In the genomic region with DNA sequence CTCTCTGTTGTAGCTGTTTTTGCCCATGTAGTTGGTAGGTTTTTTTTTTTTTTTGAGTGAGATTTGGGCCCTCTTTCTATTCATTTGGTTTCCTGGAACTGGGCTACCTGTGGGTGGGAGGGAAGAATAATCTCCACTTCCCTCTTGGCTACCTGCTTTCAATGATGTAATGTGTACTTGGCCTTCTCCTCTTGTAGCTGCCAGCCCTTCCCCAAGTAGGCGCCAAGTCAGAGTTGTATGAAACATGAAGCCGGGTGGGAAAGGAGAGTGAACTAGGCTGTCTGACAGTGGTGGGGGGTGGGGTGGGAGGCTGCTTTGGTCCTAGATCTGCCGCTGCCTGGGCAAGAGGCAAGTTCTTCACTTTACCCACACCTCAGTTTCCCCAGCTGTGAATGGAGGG, we compare ENCODE assay signal across 30 mouse cellular contexts. TPM values are rescaled to one million over a fixed set of nuclear protein-coding genes. Genes with fewer than 3 reads are reported as not detected.
DNase-seq lines count a peak whose midpoint lies in the region; ATAC-seq and TF ChIP-seq lines count a peak whose summit lies in the region.
"Had no signal": no experiment of that assay in that cellular context is flagged by ENCODE, and none has a peak within 500 bp of the region (broad histone marks: within the 10 kb centered on the region; RNA-seq: fewer than 3 reads in every experiment).

No protein-coding gene starts in this region.

- no peak for TF ChIP-seq CTCF in liver, adult 2 months (IDR thresholded peaks at IDR 0.05; ENCODE audit: low read depth, low read length)

- WGBS in liver, adult 2 months = 46% methylated on average over 3 of the region's 3 CpGs
- 78% methylated on average over 3 of the region's 3 CpGs for WGBS in midbrain, embryonic 11.5 days
- WGBS in midbrain, embryonic 15.5 days = 76% methylated on average over 3 of the region's 3 CpGs

- peaks cover 15% of the 10 kb centered on the region; the same call in 1 of the 2 replicates for H3K79me2 ChIP-seq in liver, adult 2 months (ENCODE audit: control insufficient read depth, insufficient read depth, low read length)

- H3K4me2 ChIP-seq in midbrain, embryonic 11.5 days = no peak overlapping the region
- H3K4me2 ChIP-seq in midbrain, embryonic 15.5 days = no peak overlapping the region
- H3K4me2 ChIP-seq: embryonic facial prominence, embryonic 15.5 days; forebrain, embryonic 13.5 days; heart, embryonic 11.5 days; hindbrain, embryonic 14.5 days; limb, embryonic 12.5 days; liver, embryonic 13.5 days; neural tube, embryonic 15.5 days; stomach, embryonic 15.5 days had no signal

- no peaks in the 10 kb centered on the region for H3K9me3 ChIP-seq in midbrain, embryonic 11.5 days (ENCODE audit: control insufficient read depth, low read length)
- no peaks in the 10 kb centered on the region for H3K9me3 ChIP-seq in midbrain, embryonic 15.5 days
- H3K9me3 ChIP-seq: embryonic facial prominence, embryonic 15.5 days; forebrain, embryonic 13.5 days; limb, embryonic 12.5 days; liver, embryonic 13.5 days; neural tube, embryonic 15.5 days; stomach, embryonic 15.5 days had no signal

- no peak for ATAC-seq in midbrain, embryonic 11.5 days (ENCODE audit: low FRiP score)
- ATAC-seq in midbrain, embryonic 15.5 days (replicated peaks) = no peak
- ATAC-seq: forebrain, embryonic 13.5 days; intestine, postnatal 0 days had no signal

- peaks cover 9% of the 10 kb centered on the region for H3K4me1 ChIP-seq in liver, adult 2 months (ENCODE audit: control insufficient read depth, insufficient read depth, low read length)
- H3K4me1 ChIP-seq in midbrain, embryonic 11.5 days (ENCODE audit: control insufficient read depth, insufficient read depth, low read length) = no peaks in the 10 kb centered on the region
- no peaks in the 10 kb centered on the region for H3K4me1 ChIP-seq in midbrain, embryonic 15.5 days
- H3K4me1 ChIP-seq: forebrain, embryonic 13.5 days; limb, embryonic 12.5 days; neural tube, embryonic 15.5 days; stomach, embryonic 15.5 days had no signal

- peak; percentile 67 for DNase-seq in liver, adult 2 months (ENCODE audit: extremely low read depth, low read depth, low spot score)
- DNase-seq in liver = no peak
- DNase-seq in midbrain, embryonic 11.5 days (ENCODE audit: low spot score, missing footprints) = peak; percentile 28
- peak; percentile 77 for DNase-seq in lung, postnatal 25 days (ENCODE audit: low spot score)
- DNase-seq in adrenal gland, adult 8-10 months = no peak
- DNase-seq in yolk sac, embryonic 10.5 days (ENCODE audit: low spot score) = no peak
- DNase-seq: adrenal gland, postnatal 36 days; B cell, adult 2 months; cerebellum, adult 18-20 months; cerebellum, postnatal 10 days; heart, adult 18-20 months; heart, postnatal 36 days; kidney, postnatal 25 days; liver, embryonic 13.5 days; midbrain, embryonic 14.5 days; retina, postnatal 1 day; right cerebral cortex, postnatal 14 days; thymus, postnatal 14 days had no signal

- H3K27me3 ChIP-seq in liver, adult 2 months (ENCODE audit: control insufficient read depth, insufficient read depth, low read length) = no peaks in the 10 kb centered on the region
- H3K27me3 ChIP-seq in midbrain, embryonic 11.5 days (ENCODE audit: control insufficient read depth, insufficient read depth, low read length) = no peaks in the 10 kb centered on the region
- H3K27me3 ChIP-seq in midbrain, embryonic 15.5 days (replicated peaks) = no peaks in the 10 kb centered on the region
- H3K27me3 ChIP-seq: embryonic facial prominence, embryonic 15.5 days; forebrain, embryonic 13.5 days; limb, embryonic 12.5 days; liver, embryonic 13.5 days; neural tube, embryonic 15.5 days; stomach, embryonic 15.5 days had no signal

- H3K36me3 ChIP-seq in liver, adult 2 months (ENCODE audit: control insufficient read depth, insufficient read depth, low read length) = no peaks in the 10 kb centered on the region
- no peaks in the 10 kb centered on the region for H3K36me3 ChIP-seq in midbrain, embryonic 11.5 days (ENCODE audit: control insufficient read depth, insufficient read depth, low read length)
- H3K36me3 ChIP-seq in midbrain, embryonic 15.5 days (replicated peaks) = no peaks in the 10 kb centered on the region
- H3K36me3 ChIP-seq: embryonic facial prominence, embryonic 15.5 days; limb, embryonic 12.5 days; liver, embryonic 13.5 days; neural tube, embryonic 15.5 days; stomach, embryonic 15.5 days had no signal

- H3K9ac ChIP-seq in liver, adult 2 months (ENCODE audit: low read depth, low read length) = no peak overlapping the region
- no peak overlapping the region for H3K9ac ChIP-seq in midbrain, embryonic 11.5 days (ENCODE audit: low read length)
- no peak overlapping the region for H3K9ac ChIP-seq in midbrain, embryonic 15.5 days
- H3K9ac ChIP-seq: embryonic facial prominence, embryonic 15.5 days; forebrain, embryonic 13.5 days; hindbrain, embryonic 14.5 days; limb, embryonic 12.5 days; liver, embryonic 13.5 days; neural tube, embryonic 15.5 days; stomach, embryonic 15.5 days had no signal

- H3K27ac ChIP-seq in liver, adult 2 months (replicated peaks; ENCODE audit: insufficient read depth, low read depth, low read length) = no peak overlapping the region
- no peak overlapping the region for H3K27ac ChIP-seq in midbrain, embryonic 11.5 days (ENCODE audit: low read depth, low read length)
- no peak overlapping the region for H3K27ac ChIP-seq in midbrain, embryonic 15.5 days
- H3K27ac ChIP-seq: embryonic facial prominence, embryonic 15.5 days; forebrain, embryonic 13.5 days; hindbrain, embryonic 14.5 days; layer of hippocampus, adult 2 months; left cerebral cortex, adult 2 months; limb, embryonic 12.5 days; liver, embryonic 13.5 days; macrophage; neural tube, embryonic 15.5 days; stomach, embryonic 15.5 days had no signal

- TF ChIP-seq POLR2A in liver, adult 2 months (IDR thresholded peaks at IDR 0.05; ENCODE audit: extremely low read depth, insufficient read depth, low read length) = no peak

- no peak overlapping the region for H3K4me3 ChIP-seq in liver, adult 2 months (ENCODE audit: insufficient read depth, low read depth, low read length)
- no peak overlapping the region for H3K4me3 ChIP-seq in midbrain, embryonic 11.5 days (ENCODE audit: low read depth, low read length)
- no peak overlapping the region for H3K4me3 ChIP-seq in midbrain, embryonic 15.5 days
- H3K4me3 ChIP-seq: embryonic facial prominence, embryonic 15.5 days; forebrain, embryonic 13.5 days; layer of hippocampus, adult 2 months; left cerebral cortex, adult 2 months; limb, embryonic 12.5 days; liver, embryonic 13.5 days; neural tube, embryonic 15.5 days; stomach, embryonic 15.5 days had no signal

RNA-seq across cellular contexts. Expression of gene Dapk2, which starts 38.5 kb away (rescaled TPM):
- 9.6 and 11.0 TPM in 2 replicates for total RNA-seq in liver, adult 2 months (2014; rRNA removed)
- polyA plus RNA-seq in liver, adult 2 months (2012; rRNA removed) = 4.3 and 6.2 TPM in 2 replicates
- 6.7 and 7.4 TPM in 2 replicates for polyA plus RNA-seq in midbrain, embryonic 11.5 days (2014; fragmentation: Nextera tagmentation; extraction: Ambion mirVana)
- 0.82 and 1.4 TPM in 2 replicates for polyA plus RNA-seq in midbrain, embryonic 15.5 days (2015; fragmentation: Nextera tagmentation; extraction: Ambion mirVana)
- total RNA-seq in adrenal gland, adult 8-10 months (2022) = 1 to 10 TPM; 6.2 to 9.0 (median 8.1) TPM

Comparison
In these comparisons a context has a peak if more than half of its experiments do, and no peak if none do; other contexts are left out.
1. DNase-seq: peak in liver, adult 2 months (single experiment), midbrain, embryonic 11.5 days (single experiment) and lung, postnatal 25 days (single experiment); none in liver (single experiment), adrenal gland, adult 8-10 months (single experiment) and yolk sac, embryonic 10.5 days (single experiment).